In the genomic region with DNA sequence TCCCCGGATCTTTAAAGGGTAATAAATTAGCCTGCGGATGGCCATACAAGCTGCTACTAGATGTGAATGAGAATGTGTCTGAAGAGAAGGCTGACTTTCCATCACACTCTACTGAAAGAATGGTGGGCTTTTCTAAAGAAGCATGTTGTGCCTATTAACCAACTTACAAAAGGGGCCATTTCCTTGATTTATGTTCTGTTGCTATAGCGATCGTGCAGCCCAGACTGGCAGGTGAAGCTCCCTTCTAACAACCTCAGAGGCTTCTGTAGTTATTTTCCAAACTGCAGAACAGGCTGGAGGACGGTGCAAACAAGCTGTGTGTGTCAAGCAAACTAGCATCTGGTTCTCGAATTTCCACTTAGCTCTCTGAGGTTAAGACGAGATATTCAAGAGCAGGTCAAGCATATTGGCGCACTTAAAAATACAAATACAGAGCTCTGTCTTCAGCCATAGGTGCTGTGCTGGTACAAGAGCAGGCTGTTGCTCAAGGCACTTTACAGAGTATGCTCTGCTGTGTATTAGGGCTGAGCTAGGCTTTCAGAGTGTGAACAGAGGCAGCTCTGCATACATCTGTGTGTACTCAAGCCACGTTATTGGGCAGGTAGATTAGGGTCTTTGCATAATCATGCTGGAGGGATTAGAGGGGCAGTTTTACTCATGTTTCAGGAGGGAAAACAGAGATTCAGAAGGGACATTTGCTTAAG, we compare ENCODE assay signal across 11 mouse cellular contexts.
A peak's percentile ranks its signal among the peaks of the same experiment; 100 is the strongest.
DNase-seq lines count a peak whose midpoint lies in the region; ATAC-seq and TF ChIP-seq lines count a peak whose summit lies in the region.
"Had no signal": no experiment of that assay in that cellular context is flagged by ENCODE, and none has a peak within 500 bp of the region (broad histone marks: within the 10 kb centered on the region; RNA-seq: fewer than 3 reads in every experiment).

No protein-coding gene starts in this region.

- DNase-seq in lung, postnatal 0 days (ENCODE audit: low spot score): peak; percentile 47
- no peak for DNase-seq in lung, postnatal 4 days
- DNase-seq in limb, embryonic 14.5 days (ENCODE audit: low spot score): no peak
- no peak for DNase-seq in spleen, adult 18-20 months
- no peak for DNase-seq in layer of hippocampus, adult 9-11 months
- no peak for DNase-seq in right cerebral cortex, postnatal 36 days (ENCODE audit: low spot score in 2 of 2)
- DNase-seq: cerebellum, adult 11 months had no signal

- no peaks in the 10 kb centered on the region for H3K9me3 ChIP-seq in lung, postnatal 0 days (ENCODE audit: low read length)
- H3K9me3 ChIP-seq in forebrain, embryonic 15.5 days: no peaks in the 10 kb centered on the region
- H3K9me3 ChIP-seq in limb, embryonic 14.5 days (ENCODE audit: control insufficient read depth, low read length): no peaks in the 10 kb centered on the region
- H3K9me3 ChIP-seq in stomach, embryonic 16.5 days (replicated peaks; ENCODE audit: control insufficient read depth, low read length): no peaks in the 10 kb centered on the region

- H3K4me2 ChIP-seq in lung, postnatal 0 days (replicated peaks; ENCODE audit: low read depth, low read length): no peak overlapping the region
- no peak overlapping the region for H3K4me2 ChIP-seq in forebrain, embryonic 15.5 days (replicated peaks)
- H3K4me2 ChIP-seq in limb, embryonic 14.5 days (replicated peaks; ENCODE audit: low read depth, low read length, severe bottlenecking): 0 out of 2 replicates have a peak overlapping the region, but pooled peaks have one; percentile 3
- H3K4me2 ChIP-seq in stomach, embryonic 16.5 days (ENCODE audit: low read depth, low read length): 0 out of 2 replicates have a peak overlapping the region, but pooled peaks have one; percentile 2

- H3K4me3 ChIP-seq in lung, postnatal 0 days (ENCODE audit: low read depth, low read length): no peak overlapping the region
- no peak overlapping the region for H3K4me3 ChIP-seq in forebrain, embryonic 15.5 days
- no peak overlapping the region for H3K4me3 ChIP-seq in limb, embryonic 14.5 days (replicated peaks; ENCODE audit: low read length)
- no peak overlapping the region for H3K4me3 ChIP-seq in stomach, embryonic 16.5 days (replicated peaks; ENCODE audit: low read length)

- no peak overlapping the region for H3K27ac ChIP-seq in lung, postnatal 0 days (ENCODE audit: low read length)
- no peak overlapping the region for H3K27ac ChIP-seq in forebrain, embryonic 15.5 days (replicated peaks)
- no peak overlapping the region for H3K27ac ChIP-seq in limb, embryonic 14.5 days (replicated peaks; ENCODE audit: low read depth, low read length)
- peak overlapping the region; percentile 9; the same call in 1 of the 2 replicates for H3K27ac ChIP-seq in stomach, embryonic 16.5 days (ENCODE audit: low read length)
- H3K27ac ChIP-seq: liver, embryonic 14.5 days had no signal

- H3K27me3 ChIP-seq in lung, postnatal 0 days (replicated peaks; ENCODE audit: insufficient read depth, low read length): no peaks in the 10 kb centered on the region
- H3K27me3 ChIP-seq in forebrain, embryonic 15.5 days: 0 out of 2 replicates have a peak, but pooled peaks cover 6% of the 10 kb centered on the region
- H3K27me3 ChIP-seq in limb, embryonic 14.5 days (ENCODE audit: control insufficient read depth, insufficient read depth, low read length): no peaks in the 10 kb centered on the region
- no peaks in the 10 kb centered on the region for H3K27me3 ChIP-seq in stomach, embryonic 16.5 days (ENCODE audit: control insufficient read depth, insufficient read depth, low read length)
- H3K27me3 ChIP-seq: CH12.LX had no signal

- H3K9ac ChIP-seq in lung, postnatal 0 days (replicated peaks; ENCODE audit: low read depth): no peak overlapping the region
- H3K9ac ChIP-seq in forebrain, embryonic 15.5 days (replicated peaks): no peak overlapping the region
- H3K9ac ChIP-seq in limb, embryonic 14.5 days (ENCODE audit: low read depth, low read length, severe bottlenecking): no peak overlapping the region
- no peak overlapping the region for H3K9ac ChIP-seq in stomach, embryonic 16.5 days (ENCODE audit: low read length)
- H3K9ac ChIP-seq: liver, embryonic 14.5 days had no signal

- 20% methylated on average over 9 of the region's 9 CpGs for WGBS in lung, postnatal 0 days
- WGBS in forebrain, embryonic 15.5 days: 7% methylated on average over 9 of the region's 9 CpGs
- WGBS in limb, embryonic 14.5 days: 7% methylated on average over 9 of the region's 9 CpGs
- 20% methylated on average over 9 of the region's 9 CpGs for WGBS in stomach, embryonic 16.5 days

- no peaks in the 10 kb centered on the region for H3K36me3 ChIP-seq in lung, postnatal 0 days (ENCODE audit: insufficient read depth, low read length)
- no peaks in the 10 kb centered on the region for H3K36me3 ChIP-seq in forebrain, embryonic 15.5 days
- no peaks in the 10 kb centered on the region for H3K36me3 ChIP-seq in limb, embryonic 14.5 days (ENCODE audit: control insufficient read depth, insufficient read depth, low read length)
- no peaks in the 10 kb centered on the region for H3K36me3 ChIP-seq in stomach, embryonic 16.5 days (ENCODE audit: control insufficient read depth, insufficient read depth, low read length)

- TF ChIP-seq EP300 in lung, postnatal 0 days (IDR thresholded peaks at IDR 0.05): no peak

- TF ChIP-seq POLR2A in limb, embryonic 14.5 days (IDR thresholded peaks at IDR 0.05; ENCODE audit: borderline replicate concordance, extremely low read depth, insufficient read depth, insufficient read length): no peak

- peak; percentile 50 for ATAC-seq in lung, postnatal 0 days
- ATAC-seq in forebrain, embryonic 15.5 days (replicated peaks): peak; percentile 57
- ATAC-seq in limb, embryonic 14.5 days (ENCODE audit: low FRiP score, low read depth): no peak
- ATAC-seq in stomach, embryonic 16.5 days (ENCODE audit: insufficient read depth, low FRiP score): 0 out of 2 replicates have a peak, but pooled peaks have one; percentile 30

- no peak for TF ChIP-seq CTCF in lung, postnatal 0 days (IDR thresholded peaks at IDR 0.05)

- peaks cover 15% of the 10 kb centered on the region for H3K4me1 ChIP-seq in lung, postnatal 0 days (ENCODE audit: insufficient read depth, low read depth, low read length)
- H3K4me1 ChIP-seq in forebrain, embryonic 15.5 days: peaks cover 14% of the 10 kb centered on the region
- H3K4me1 ChIP-seq in limb, embryonic 14.5 days (ENCODE audit: control insufficient read depth, insufficient read depth, low read length): peaks cover 11% of the 10 kb centered on the region
- peaks cover 28% of the 10 kb centered on the region for H3K4me1 ChIP-seq in stomach, embryonic 16.5 days (ENCODE audit: control insufficient read depth, insufficient read depth, low read length)

Comparison
In these comparisons a context has a peak if more than half of its experiments do, and no peak if none do; other contexts are left out.
1. H3K4me2 ChIP-seq: peak in limb, embryonic 14.5 days (single experiment) and stomach, embryonic 16.5 days (single experiment); none in lung, postnatal 0 days (single experiment) and forebrain, embryonic 15.5 days (single experiment).